Mouse (Mus musculus) cortical plate, adult 2 months (tissue): Measurements from ENCODE around the gene Olfr697. TPM values are rescaled to one million over a fixed set of nuclear protein-coding genes. Genes with fewer than 3 reads are reported as not detected.

Source experiments
- H3K27ac ChIP-seq: fragments of 200-500 bp; 2 replicates; pipeline ENCODE4 v1.5.1; 2012; ENCODE audit warnings: low read length, control low read depth, inconsistent platforms; ENCODE audit not compliant: insufficient read depth
- H3K4me1 ChIP-seq: fragments of 200-500 bp; 2 replicates; pipeline ENCODE4 v1.6.1; 2011; ENCODE audit warnings: low read length; ENCODE audit not compliant: control insufficient read depth, insufficient read depth
- H3K4me3 ChIP-seq: fragments of 200-500 bp; 2 replicates; pipeline ENCODE4 v1.5.1; 2011; ENCODE audit warnings: mild to moderate bottlenecking, low read length, control low read depth; ENCODE audit not compliant: insufficient read depth
- CTCF ChIP-seq: fragments of 200-500 bp; IDR thresholded peaks from 2 replicates; pipeline ENCODE4 v1.5.1; 2011; ENCODE audit warnings: mild to moderate bottlenecking, control low read depth, low read length; ENCODE audit not compliant: insufficient read depth; ENCODE audit errors: extremely low read depth
- POLR2A ChIP-seq: fragments of 200-500 bp; IDR thresholded peaks from 2 replicates; pipeline ENCODE4 v1.6.1; 2011; ENCODE audit warnings: mild to moderate bottlenecking, low read length, control low read depth; ENCODE audit not compliant: insufficient read depth; ENCODE audit errors: extremely low read depth
- polyA plus RNA-seq: library from polyadenylated mRNA; depleted of rRNA; stranded (reverse); fragments of >200 nt; gene quantifications from 2 replicates; pipeline ENCODE4 v1.2.3, GENCODE M21; 2012; rRNA removed

Olfr697 gene
- polyA plus RNA-seq, 1 experiment, result not detected

DNA sequence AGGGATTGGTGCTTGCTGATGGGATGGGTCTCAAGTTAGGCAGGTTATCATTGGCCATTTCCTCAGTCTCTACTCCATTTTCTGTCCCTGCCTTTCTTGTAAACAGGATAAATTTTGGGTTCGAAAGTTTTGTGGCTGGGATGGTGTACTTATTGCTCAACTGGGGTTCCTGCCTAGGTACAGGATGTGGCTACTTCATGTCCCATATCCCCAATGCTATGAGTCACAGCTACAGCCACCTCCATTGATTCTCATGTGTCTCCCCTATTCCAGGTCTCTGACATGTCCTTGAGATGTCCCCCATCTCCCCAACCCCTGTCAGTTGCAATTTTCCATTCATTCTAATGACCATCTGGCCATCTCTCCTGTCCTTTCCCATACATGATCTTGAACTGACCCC lies 45.4 kb downstream of the Olfr697 start:
- Histone ChIP-seq H3K4me1 (no peaks in the 10 kb centered on the region), H3K4me3 (no peak overlapping the region)
- no peak for TF ChIP-seq POLR2A
- TF ChIP-seq CTCF, result no peak

DNA sequence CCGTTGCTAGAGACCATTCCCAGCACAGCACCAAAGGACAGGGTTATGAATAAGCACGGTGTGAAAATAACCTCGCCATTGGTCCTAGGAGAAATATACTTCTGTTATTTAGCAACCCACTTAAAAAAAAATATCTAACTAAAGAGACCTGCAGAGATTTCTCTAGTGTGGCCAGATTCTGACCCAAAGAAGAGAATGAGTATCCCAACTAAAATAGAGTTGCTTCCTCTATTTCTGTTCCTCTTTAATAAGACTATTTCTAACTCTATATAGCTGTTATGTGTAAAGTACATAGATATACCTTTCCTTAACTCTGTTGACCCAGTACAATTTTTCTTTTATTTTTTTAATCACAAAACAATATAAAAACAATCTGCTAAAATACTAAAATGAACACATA lies 49.3 kb downstream of the Olfr697 start:
- no peak overlapping the region for H3K4me3 ChIP-seq
- H3K4me1 ChIP-seq, result no peaks in the 10 kb centered on the region
- TF ChIP-seq POLR2A, result no peak
- TF ChIP-seq CTCF, result no peak
- H3K27ac ChIP-seq, result no peak overlapping the region

More for the DNA sequence above, 45.4 kb downstream of the Olfr697 start:
- H3K27ac ChIP-seq, result no peak overlapping the region

DNA sequence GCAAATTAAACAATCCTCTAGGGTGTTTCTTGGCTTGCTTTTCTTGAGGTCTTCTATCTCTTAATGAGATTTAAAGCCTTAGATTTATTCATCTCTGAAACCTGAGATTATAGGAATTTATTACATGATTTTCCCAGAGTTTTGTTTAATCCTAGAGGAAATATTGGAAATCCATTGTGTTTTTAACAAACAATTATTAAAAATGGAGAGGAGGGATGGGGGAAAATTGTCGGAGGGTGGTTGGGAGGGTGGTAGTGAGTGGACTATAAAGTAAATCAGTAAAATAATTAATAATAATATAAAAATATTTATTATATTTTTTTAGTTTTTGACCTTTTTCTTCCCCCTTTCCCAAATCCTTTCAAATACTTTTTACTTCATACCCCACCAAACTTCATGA lies 50.5 kb downstream of the Olfr697 start, which contains the start of gene Olfr694:
Olfr694 (minus strand) TSS at position 101 of the 400 bp plus-strand sequence.
- Histone ChIP-seq H3K4me1 (no peaks in the 10 kb centered on the region), H3K27ac (no peak within 1 kb of the TSS), H3K4me3 (no peak within 1 kb of the TSS)
- no peak for TF ChIP-seq CTCF
- TF ChIP-seq POLR2A, result no peak

Other genes with a start within 250 kb of the Olfr697 start
- not detected in 2 replicates for gene Olfr693, start 61.9 kb downstream of the Olfr697 start, polyA plus RNA-seq
- not detected in 2 replicates for gene Olfr694, start 50.6 kb downstream of the Olfr697 start, polyA plus RNA-seq
- not detected in 2 replicates for gene Olfr695, start 26.0 kb downstream of the Olfr697 start, polyA plus RNA-seq
- gene Olfr698, start 13.0 kb upstream of the Olfr697 start, polyA plus RNA-seq, result not detected in 2 replicates
- gene Olfr699, start 50.8 kb upstream of the Olfr697 start, polyA plus RNA-seq, result not detected in 2 replicates
- not detected in 2 replicates for gene Olfr700, start 66.4 kb upstream of the Olfr697 start, polyA plus RNA-seq
- not detected in 2 replicates for gene Olfr701, start 71.7 kb upstream of the Olfr697 start, polyA plus RNA-seq
- not detected in 2 replicates for gene Olfr702, start 91.5 kb upstream of the Olfr697 start, polyA plus RNA-seq
- not detected in 2 replicates for gene Olfr703, start 100.9 kb upstream of the Olfr697 start, polyA plus RNA-seq
- not detected in 2 replicates for gene Olfr704, start 120.7 kb upstream of the Olfr697 start, polyA plus RNA-seq
- gene Olfr705, start 134.4 kb upstream of the Olfr697 start, polyA plus RNA-seq, result not detected in 2 replicates
- not detected in 2 replicates for gene Olfr706, start 145.7 kb upstream of the Olfr697 start, polyA plus RNA-seq
- gene Olfr707, start 158.8 kb upstream of the Olfr697 start, polyA plus RNA-seq, result not detected in 2 replicates
- not detected in 2 replicates for gene Olfr1532-ps1, start 165.6 kb upstream of the Olfr697 start, polyA plus RNA-seq
- gene Olfr709-ps1, start 189.8 kb upstream of the Olfr697 start, polyA plus RNA-seq, result not detected in 2 replicates
- not detected in 2 replicates for gene Olfr710, start 205.9 kb upstream of the Olfr697 start, polyA plus RNA-seq
- not detected in 2 replicates for gene Olfr6, start 221.5 kb upstream of the Olfr697 start, polyA plus RNA-seq
- not detected in 2 replicates for gene Olfr711, start 233.0 kb upstream of the Olfr697 start, polyA plus RNA-seq